Mouse (Mus musculus) lung, adult 2 months (tissue): Measurements from ENCODE around the gene Sec24a. TPM values are rescaled to one million over a fixed set of nuclear protein-coding genes. Genes with fewer than 3 reads are reported as not detected.
"Not testable (repeated sequence)": the region's sequence is repeated elsewhere in the genome, so short reads cannot be mapped to it uniquely, and the experiment has no call there.

ENCODE experiments used
- DNase-seq: peaks from one replicate; pipeline ENCODE4 v3.0.0; 2022
- H3K4me1 ChIP-seq: fragments of 200-500 bp; 2 replicates; pipeline ENCODE4 v1.6.1; 2011; ENCODE audit warnings: low read length; ENCODE audit not compliant: control insufficient read depth, insufficient read depth
- H3K4me3 ChIP-seq: fragments of 200-500 bp; replicated peaks from 2 replicates; pipeline ENCODE3; 2011; ENCODE audit warnings: low read depth, mild to moderate bottlenecking, control low read depth, low read length; ENCODE audit errors: extremely low read depth
- CTCF ChIP-seq: fragments of 200-500 bp; IDR thresholded peaks from 2 replicates; pipeline ENCODE4 v1.5.1; 2011; ENCODE audit warnings: mild to moderate bottlenecking, low read length, control low read depth; ENCODE audit not compliant: insufficient read depth
- POLR2A ChIP-seq: fragments of 200-500 bp; IDR thresholded peaks from 2 replicates; pipeline ENCODE4 v1.6.1; 2011; ENCODE audit warnings: low read depth, mild to moderate bottlenecking, control low read depth, low read length, borderline replicate concordance; ENCODE audit errors: extremely low read depth
- WGBS: fragments of 180-500 bp; shearing (Covaris S2); methylation state at CpG from one replicate; pipeline ENCODE4 v1.1.7; 2018; 5-methylcytosine and 5-hydroxymethylcytosine counted together
- polyA plus RNA-seq: library from polyadenylated mRNA; depleted of rRNA; stranded (reverse); fragments of >200 nt; gene quantifications from 2 replicates; pipeline ENCODE4 v1.2.3, GENCODE M21; 2012

The Sec24a gene
- polyA plus RNA-seq, 1 experiment: 11.9 TPM

DNA sequence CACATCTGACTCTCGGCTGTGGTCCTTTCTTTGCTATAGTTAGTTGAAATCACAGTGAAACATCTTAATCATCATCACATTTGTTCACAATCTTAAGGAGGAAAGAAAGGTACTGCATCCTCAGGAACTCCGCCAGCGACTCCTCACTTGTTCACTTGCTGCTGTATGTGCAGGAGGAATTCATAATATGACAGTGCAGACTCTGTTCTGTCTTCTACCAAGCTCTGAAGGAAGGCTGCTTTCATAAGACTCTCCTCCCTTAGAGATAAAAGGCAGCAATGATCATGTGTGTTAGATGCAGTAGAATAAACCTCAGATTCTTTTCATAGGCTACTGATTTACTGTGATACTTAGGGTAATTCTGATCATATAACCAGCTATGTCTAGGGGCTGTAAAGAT is 68.5 kb downstream of the Sec24a start:
- DNase-seq: no peak
- TF ChIP-seq CTCF: no peak
- no peak for TF ChIP-seq POLR2A
- WGBS: 95% methylated on average over 3 of the region's 3 CpGs
- no peak overlapping the region for H3K4me3 ChIP-seq
- no peaks in the 10 kb centered on the region for H3K4me1 ChIP-seq

GRCm38 (mm10) chr11:51690597-51690996 is 72.8 kb downstream of the Sec24a start:
- 60% methylated on average over 3 of the region's 3 CpGs for WGBS
- H3K4me3 ChIP-seq, DNase-seq, H3K4me1 ChIP-seq: not testable (repeated sequence)

- 22% methylated on average over 6 of the region's 6 CpGs for WGBS
- H3K4me3 ChIP-seq: peak overlapping the region; percentile 40
- H3K4me1 ChIP-seq: no peaks in the 10 kb centered on the region; the same call in 1 of the 2 replicates
- no peak for DNase-seq
- TF ChIP-seq CTCF (no peak), POLR2A (no peak)
These were observed 74.1 kb downstream of the Sec24a start for GRCm38 (mm10) chr11:51689343-51689742.

DNA sequence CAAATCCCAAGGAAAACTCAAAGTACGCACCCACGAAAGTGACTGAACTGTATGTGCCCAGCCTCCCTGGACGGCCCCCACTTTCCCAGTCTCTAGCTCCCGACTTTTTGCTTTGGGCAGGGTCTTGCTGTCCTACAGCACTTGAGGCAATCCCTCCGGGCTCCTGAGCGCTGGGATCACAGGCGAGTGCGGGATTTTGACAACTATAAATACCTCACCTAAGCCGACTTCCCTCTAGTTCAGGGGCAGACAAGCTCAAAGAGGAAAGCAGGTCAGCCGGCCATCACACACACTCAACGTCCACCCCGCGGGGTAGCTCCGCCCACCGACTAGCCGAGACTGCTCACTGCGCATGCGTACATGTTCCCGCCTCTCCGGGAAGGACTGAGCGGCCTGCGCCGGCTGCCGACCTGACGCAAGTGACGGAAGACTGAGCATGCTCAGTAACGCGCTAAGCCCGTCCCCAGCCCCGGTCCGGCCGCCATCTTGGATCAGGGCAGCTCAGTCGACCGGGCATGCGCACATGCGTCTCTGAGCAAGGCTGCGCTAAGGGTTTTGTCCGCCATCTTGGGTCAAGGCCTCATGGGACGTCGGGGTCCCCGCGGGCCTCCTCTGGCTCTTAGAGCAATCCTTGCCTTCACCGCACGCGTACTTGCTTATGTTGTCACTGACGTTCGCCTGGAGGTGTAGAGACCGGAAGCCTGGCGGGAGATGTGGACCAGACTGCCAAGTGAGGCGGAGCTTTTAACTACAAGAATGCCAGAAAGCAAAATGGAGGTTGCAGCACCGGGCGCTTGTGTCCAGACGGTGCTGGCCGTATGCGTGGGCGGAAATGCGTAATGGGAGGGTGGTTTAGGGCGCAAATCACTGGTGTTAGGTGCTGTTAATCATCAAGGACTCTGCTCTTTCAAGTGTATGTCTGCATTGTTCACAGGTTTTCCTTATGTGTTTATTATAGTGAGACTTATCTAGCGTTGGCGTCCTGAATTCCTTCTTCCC is 74.8 kb downstream of the Sec24a start, which contains the start of gene 0610009B22Rik:
Gene 0610009B22Rik, minus strand, starts transcription at position 545 of the 999 bp plus-strand sequence.
- no peaks in the 10 kb centered on the region; the same call in 1 of the 2 replicates for H3K4me1 ChIP-seq
- TF ChIP-seq POLR2A: peak; percentile 91; the same call in 1 of the 2 replicates
- no peak for TF ChIP-seq CTCF
- DNase-seq: peak; percentile 99
- peak within 1 kb of the TSS; percentile 85 for H3K4me3 ChIP-seq
- WGBS: under 1% methylated on average over 60 of the region's 60 CpGs

DNA sequence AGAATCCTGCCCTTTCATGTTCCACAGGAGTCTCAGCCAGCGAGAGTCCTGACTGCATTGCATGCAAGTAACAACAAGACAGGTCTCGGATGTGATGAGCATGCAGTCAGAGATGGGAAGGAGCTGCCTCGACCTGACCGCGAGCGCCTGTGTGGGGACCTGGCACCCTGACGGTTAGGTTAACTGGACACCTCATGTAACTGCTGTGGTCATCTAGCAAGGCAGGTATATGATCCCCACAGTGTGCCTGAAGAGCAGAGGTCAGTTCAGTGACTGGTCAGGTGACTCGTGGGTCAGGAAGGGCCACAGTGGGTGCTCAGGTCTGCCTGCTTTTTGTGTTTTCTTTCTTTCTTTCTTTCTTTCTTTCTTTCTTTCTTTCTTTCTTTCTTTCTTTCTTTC is 81.5 kb downstream of the Sec24a start:
- TF ChIP-seq POLR2A: no peak
- 47% methylated on average over 8 of the region's 8 CpGs for WGBS
- no peak for DNase-seq
- no peak overlapping the region for H3K4me3 ChIP-seq
- no peaks in the 10 kb centered on the region for H3K4me1 ChIP-seq

DNA sequence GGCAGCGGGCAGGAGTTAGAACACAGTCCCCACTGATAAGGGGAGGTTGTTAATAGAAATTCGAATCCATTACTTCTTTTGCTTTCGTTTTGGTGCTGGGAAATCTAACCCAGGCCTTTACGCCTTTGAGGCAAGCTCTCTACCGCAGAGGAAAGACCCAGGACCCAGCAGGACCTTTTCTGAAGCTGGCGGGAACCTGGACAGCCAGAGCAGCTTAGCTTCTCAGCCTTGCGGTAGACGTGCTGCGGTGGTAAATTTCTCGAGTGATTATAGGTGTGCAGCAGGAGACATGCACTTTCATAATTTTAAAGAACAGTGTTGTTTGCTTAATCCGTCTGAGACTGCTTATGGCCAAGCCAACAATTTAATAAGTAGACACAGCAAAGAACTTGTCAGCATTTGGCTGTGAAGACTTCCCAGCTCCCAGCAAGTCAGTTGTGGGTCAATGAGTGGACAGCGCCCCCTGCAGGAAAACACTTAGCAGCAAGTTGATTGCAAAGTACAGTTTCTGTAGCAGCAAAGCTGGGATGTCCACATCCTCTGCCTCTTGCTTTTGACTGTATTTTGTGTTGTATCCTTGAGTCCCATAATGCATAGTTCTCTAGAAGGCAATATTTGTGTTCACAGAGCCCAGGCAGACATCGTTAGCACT is 82.0 kb downstream of the Sec24a start:
- peak; percentile 89 for TF ChIP-seq CTCF
- TF ChIP-seq POLR2A: no peak
- 24% methylated on average over 13 of the region's 13 CpGs for WGBS
- DNase-seq: peak; percentile 87
- H3K4me1 ChIP-seq: no peaks in the 10 kb centered on the region
- no peak overlapping the region for H3K4me3 ChIP-seq

DNA sequence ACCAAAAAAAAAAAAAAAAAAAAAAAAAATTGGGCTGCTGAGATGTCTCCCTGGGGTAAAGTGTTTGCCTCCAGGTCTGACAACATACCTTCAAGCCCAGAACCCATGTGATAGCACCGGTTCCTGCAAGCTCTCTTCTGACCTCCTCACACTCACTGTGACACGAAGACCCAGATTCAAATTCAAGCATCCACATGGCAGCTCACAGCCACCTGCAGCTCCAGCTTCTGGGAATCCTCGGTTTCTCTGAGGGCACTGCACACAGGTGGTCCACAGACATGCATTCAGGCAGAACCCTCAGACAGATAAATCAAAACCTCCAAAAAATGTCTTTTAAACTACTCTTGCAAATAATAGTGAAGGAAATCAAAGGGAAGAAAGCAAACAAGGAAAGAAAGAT is 84.0 kb downstream of the Sec24a start:
- WGBS: 77% methylated on average over 3 of the region's 3 CpGs
- no peak for DNase-seq
- TF ChIP-seq CTCF: no peak
- no peak for TF ChIP-seq POLR2A
- no peaks in the 10 kb centered on the region for H3K4me1 ChIP-seq
- no peak overlapping the region for H3K4me3 ChIP-seq

- 51% methylated on average over 6 of the region's 6 CpGs for WGBS
- no peaks in the 10 kb centered on the region for H3K4me1 ChIP-seq
- TF ChIP-seq POLR2A: no peak
- no peak for TF ChIP-seq CTCF
- no peak for DNase-seq
- H3K4me3 ChIP-seq: no peak overlapping the region
These were observed 85.6 kb downstream of the Sec24a start for GRCm38 (mm10) chr11:51677737-51678418.

DNA sequence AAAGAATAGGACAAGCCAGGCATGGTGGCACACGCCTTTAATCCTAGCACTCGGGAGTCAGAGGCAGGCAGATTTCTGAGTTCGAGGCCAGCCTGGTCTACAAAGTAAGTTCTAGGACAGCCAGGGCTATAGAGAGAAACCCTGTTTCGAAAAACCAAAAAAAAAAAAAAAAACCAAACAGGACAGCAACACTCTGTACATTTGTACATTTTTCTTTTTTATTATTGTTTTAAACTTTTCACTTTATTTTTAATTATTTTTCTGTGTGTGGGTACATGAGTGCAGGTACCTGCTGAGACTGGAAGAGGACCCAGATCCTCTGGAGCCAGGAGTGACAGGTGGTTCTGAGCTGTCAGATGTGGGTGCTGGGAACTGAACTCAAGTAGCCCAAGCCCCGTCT is 88.0 kb downstream of the Sec24a start:
- TF ChIP-seq CTCF (no peak), POLR2A (no peak)
- H3K4me1 ChIP-seq: no peaks in the 10 kb centered on the region
- no peak for DNase-seq
- WGBS: 79% methylated on average over 5 of the region's 5 CpGs
- no peak overlapping the region for H3K4me3 ChIP-seq
